Mouse (Mus musculus) embryo, embryonic 10 days (tissue): ENCODE results near the gene Rasd1.

Source experiments
- DNase-seq: peaks from one replicate; pipeline ENCODE4 v3.0.0-alpha.2; 2015; ENCODE audit warnings: low spot score

Rasd1 gene

GRCm38 (mm10) chr11:59964818-59965217, at the start of gene Rasd1:
Gene Rasd1 (minus strand): TSS chr11:59964944.
- DNase-seq, result peak; percentile 90

- no peak for DNase-seq
Measured at GRCm38 (mm10) chr11:60011516-60011915, 46.8 kb upstream of the Rasd1 start.

- DNase-seq, result no peak
Measured at GRCm38 (mm10) chr11:60009451-60009850, 44.7 kb upstream of the Rasd1 start.

GRCm38 (mm10) chr11:60005866-60006265, 41.1 kb upstream of the Rasd1 start:
- DNase-seq, result no peak

- DNase-seq, result no peak
Measured at GRCm38 (mm10) chr11:60004716-60005115, 40.0 kb upstream of the Rasd1 start.

- no peak for DNase-seq
Measured at GRCm38 (mm10) chr11:60003811-60004210, 39.1 kb upstream of the Rasd1 start.

- DNase-seq, result no peak
Measured at GRCm38 (mm10) chr11:60001231-60001980, 36.7 kb upstream of the Rasd1 start.

GRCm38 (mm10) chr11:59994318-59994717, 29.6 kb upstream of the Rasd1 start:
- DNase-seq, result no peak

GRCm38 (mm10) chr11:59991365-59991764, 26.6 kb upstream of the Rasd1 start:
- no peak for DNase-seq

GRCm38 (mm10) chr11:59989406-59989805, 24.7 kb upstream of the Rasd1 start:
- peak; percentile 27 for DNase-seq

GRCm38 (mm10) chr11:59977831-59978230, 13.1 kb upstream of the Rasd1 start:
- DNase-seq, result no peak

GRCm38 (mm10) chr11:59975241-59975640, 10.5 kb upstream of the Rasd1 start:
- DNase-seq, result no peak

- DNase-seq, result no peak
Measured at GRCm38 (mm10) chr11:59973389-59973788, 8.6 kb upstream of the Rasd1 start.

- DNase-seq, result no peak
Measured at GRCm38 (mm10) chr11:59971691-59972090, 6.9 kb upstream of the Rasd1 start.

- no peak for DNase-seq
Measured at GRCm38 (mm10) chr11:59970780-59971179, 6.0 kb upstream of the Rasd1 start.

GRCm38 (mm10) chr11:59967765-59968164, 3.0 kb upstream of the Rasd1 start:
- no peak for DNase-seq

GRCm38 (mm10) chr11:59966102-59966483, 1.3 kb upstream of the Rasd1 start:
- no peak for DNase-seq

GRCm38 (mm10) chr11:59965227-59966101, 720 bp upstream of the Rasd1 start:
- peak; percentile 88 for DNase-seq

GRCm38 (mm10) chr11:59964163-59964758, 483 bp downstream of the Rasd1 start:
- DNase-seq, result no peak

GRCm38 (mm10) chr11:59963364-59964162, 1.2 kb downstream of the Rasd1 start:
- peak; percentile 43 for DNase-seq

- no peak for DNase-seq
Measured at GRCm38 (mm10) chr11:59962590-59962989, 2.2 kb downstream of the Rasd1 start.

- DNase-seq, result no peak
Measured at GRCm38 (mm10) chr11:59961338-59961875, 3.3 kb downstream of the Rasd1 start.
